9 mouse cellular contexts compared by ENCODE assay signal in the genomic region with DNA sequence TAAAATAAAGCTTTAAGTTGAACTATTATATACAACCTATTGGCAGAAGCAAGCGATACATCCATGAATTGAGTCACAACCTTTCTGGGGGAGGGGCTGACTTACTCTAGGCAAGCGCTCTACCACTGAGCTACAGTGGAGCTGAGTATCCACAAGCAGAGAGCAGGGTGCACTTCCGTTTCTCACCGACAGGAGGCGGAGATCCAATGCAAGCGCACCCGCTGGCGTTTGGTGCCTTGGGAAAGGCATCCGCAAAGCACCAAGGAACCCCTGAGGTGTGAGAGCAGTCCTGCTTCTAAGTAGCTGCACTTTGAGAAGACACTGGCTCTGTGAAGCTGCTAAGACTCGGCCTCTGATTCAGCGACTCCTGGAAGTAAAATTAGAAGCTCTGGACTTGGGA.
DNase-seq lines count a peak whose midpoint lies in the region; ATAC-seq and TF ChIP-seq lines count a peak whose summit lies in the region.
"Had no signal": no experiment of that assay in that cellular context is flagged by ENCODE, and none has a peak within 500 bp of the region (broad histone marks: within the 10 kb centered on the region; RNA-seq: fewer than 3 reads in every experiment).

No protein-coding gene starts in this region.

- H3K4me1 ChIP-seq in forebrain, embryonic 11.5 days (replicated peaks; ENCODE audit: control insufficient read depth, insufficient read depth, low read length): no peaks in the 10 kb centered on the region
- H3K4me1 ChIP-seq in forebrain, embryonic 16.5 days (replicated peaks; ENCODE audit: control insufficient read depth, insufficient read depth, low read length): no peaks in the 10 kb centered on the region
- no peaks in the 10 kb centered on the region for H3K4me1 ChIP-seq in thymus, adult 2 months (replicated peaks; ENCODE audit: control insufficient read depth, insufficient read depth, low read length)
- H3K4me1 ChIP-seq in cortical plate, adult 2 months (ENCODE audit: control insufficient read depth, insufficient read depth, low read length): no peaks in the 10 kb centered on the region
- H3K4me1 ChIP-seq: stomach, embryonic 15.5 days had no signal

- no peak overlapping the region for H3K4me2 ChIP-seq in forebrain, embryonic 11.5 days (ENCODE audit: low read depth, low read length, severe bottlenecking)
- H3K4me2 ChIP-seq in forebrain, embryonic 16.5 days (ENCODE audit: low read length): no peak overlapping the region
- H3K4me2 ChIP-seq: stomach, embryonic 15.5 days had no signal

- DNase-seq in forebrain, embryonic 11.5 days (ENCODE audit: low spot score): peak; percentile 84
- peak; percentile 40 for DNase-seq in thymus, adult 2 months
- no peak for DNase-seq in thymus, adult 18-20 months
- DNase-seq in hindlimb bud, embryonic 11.5 days (ENCODE audit: extremely low spot score, low read depth, low spot score): peak; percentile 28
- peak; percentile 62 for DNase-seq in lung, postnatal 14 days
- peak; percentile 29 to 72 for DNase-seq in spleen, postnatal 10 days (ENCODE audit: low spot score in 2 of 2)

- no peaks in the 10 kb centered on the region for H3K27me3 ChIP-seq in forebrain, embryonic 11.5 days (ENCODE audit: control insufficient read depth, insufficient read depth, low read length)
- H3K27me3 ChIP-seq in forebrain, embryonic 16.5 days (replicated peaks; ENCODE audit: control insufficient read depth, insufficient read depth, low read length): no peaks in the 10 kb centered on the region
- no peaks in the 10 kb centered on the region for H3K27me3 ChIP-seq in thymus, adult 2 months (ENCODE audit: control insufficient read depth, insufficient read depth, low read length)
- H3K27me3 ChIP-seq: stomach, embryonic 15.5 days had no signal

- no peaks in the 10 kb centered on the region for H3K9me3 ChIP-seq in forebrain, embryonic 11.5 days (ENCODE audit: control insufficient read depth, low read length)
- H3K9me3 ChIP-seq in forebrain, embryonic 16.5 days (ENCODE audit: control insufficient read depth, low read length): no peaks in the 10 kb centered on the region
- H3K9me3 ChIP-seq: stomach, embryonic 15.5 days had no signal

- no peak overlapping the region for H3K27ac ChIP-seq in forebrain, embryonic 11.5 days (ENCODE audit: low read depth, low read length)
- no peak overlapping the region for H3K27ac ChIP-seq in forebrain, embryonic 16.5 days (ENCODE audit: low read length)
- H3K27ac ChIP-seq in thymus, adult 2 months (ENCODE audit: control insufficient read depth, insufficient read depth, low read length): no peak overlapping the region
- no peak overlapping the region for H3K27ac ChIP-seq in cortical plate, adult 2 months (ENCODE audit: insufficient read depth, low read length)
- H3K27ac ChIP-seq: stomach, embryonic 15.5 days had no signal

- TF ChIP-seq POLR2A in thymus, adult 2 months (IDR thresholded peaks at IDR 0.05; ENCODE audit: control insufficient read depth, extremely low read depth, insufficient read depth, low read length, poor library complexity): no peak
- no peak for TF ChIP-seq POLR2A in cortical plate, adult 2 months (IDR thresholded peaks at IDR 0.05; ENCODE audit: extremely low read depth, insufficient read depth, low read length)

- H3K9ac ChIP-seq in forebrain, embryonic 11.5 days (ENCODE audit: low read length): no peak overlapping the region
- H3K9ac ChIP-seq in forebrain, embryonic 16.5 days (replicated peaks; ENCODE audit: low read depth, low read length): no peak overlapping the region
- H3K9ac ChIP-seq: stomach, embryonic 15.5 days had no signal

- 14% methylated on average over 11 of the region's 11 CpGs for WGBS in forebrain, embryonic 11.5 days
- WGBS in forebrain, embryonic 16.5 days: 21% methylated on average over 11 of the region's 11 CpGs
- WGBS in thymus, adult 2 months: 35% methylated on average over 11 of the region's 11 CpGs

- no peaks in the 10 kb centered on the region for H3K36me3 ChIP-seq in forebrain, embryonic 11.5 days (ENCODE audit: control insufficient read depth, insufficient read depth, low read length)
- no peaks in the 10 kb centered on the region for H3K36me3 ChIP-seq in forebrain, embryonic 16.5 days (ENCODE audit: control insufficient read depth, insufficient read depth)
- H3K36me3 ChIP-seq in thymus, adult 2 months (ENCODE audit: control insufficient read depth, insufficient read depth, low read length): no peaks in the 10 kb centered on the region
- H3K36me3 ChIP-seq: stomach, embryonic 15.5 days had no signal

- peak; percentile 77; the same call in 1 of the 2 replicates for TF ChIP-seq CTCF in thymus, adult 2 months (IDR thresholded peaks at IDR 0.05; ENCODE audit: borderline replicate concordance, control insufficient read depth, extremely low read depth, insufficient read depth, low read length, poor library complexity)
- peak; percentile 72 for TF ChIP-seq CTCF in cortical plate, adult 2 months (IDR thresholded peaks at IDR 0.05; ENCODE audit: extremely low read depth, insufficient read depth, low read length)

- H3K4me3 ChIP-seq in forebrain, embryonic 11.5 days (ENCODE audit: low read depth, low read length): no peak overlapping the region
- no peak overlapping the region for H3K4me3 ChIP-seq in forebrain, embryonic 16.5 days (replicated peaks; ENCODE audit: low read length)
- no peak overlapping the region for H3K4me3 ChIP-seq in thymus, adult 2 months (ENCODE audit: control insufficient read depth, insufficient read depth, low read length)
- H3K4me3 ChIP-seq in cortical plate, adult 2 months (ENCODE audit: insufficient read depth, low read length): no peak overlapping the region
- H3K4me3 ChIP-seq: stomach, embryonic 15.5 days had no signal

- ATAC-seq in forebrain, embryonic 11.5 days (replicated peaks; ENCODE audit: low FRiP score): no peak
- no peak for ATAC-seq in forebrain, embryonic 16.5 days

Comparison
In these comparisons a context has a peak if more than half of its experiments do, and no peak if none do; other contexts are left out.
1. DNase-seq: peak in forebrain, embryonic 11.5 days (single experiment), thymus, adult 2 months (single experiment), hindlimb bud, embryonic 11.5 days (single experiment), lung, postnatal 14 days (single experiment) and spleen, postnatal 10 days (2 of 2); none in thymus, adult 18-20 months (0 of 2).